Mouse (Mus musculus) hindbrain, embryonic 13.5 days (tissue): ENCODE data around the gene Dnajb14. TPM values are rescaled to one million over a fixed set of nuclear protein-coding genes. Genes with fewer than 3 reads are reported as not detected.
"Not testable (repeated sequence)": the region's sequence is repeated elsewhere in the genome, so short reads cannot be mapped to it uniquely, and the experiment has no call there.

Experiments
- ATAC-seq: fragments of 200-750 bp; cut with Nextera tagmentation; 2 replicates; pipeline ENCODE4 v1.8.0; 2017; ENCODE audit warnings: moderate TSS enrichment; ENCODE audit not compliant: low FRiP score
- H3K27ac ChIP-seq: fragments of 300-500 bp; sonication (generic); 2 replicates; pipeline ENCODE4 v1.5.1; 2015; ENCODE audit warnings: inconsistent platforms, mild to moderate bottlenecking, moderate library complexity
- H3K27me3 ChIP-seq: fragments of 300-500 bp; sonication (generic); 2 replicates; pipeline ENCODE4 v1.6.1; 2015; ENCODE audit warnings: mild to moderate bottlenecking, inconsistent platforms
- H3K36me3 ChIP-seq: fragments of 300-500 bp; sonication (generic); 2 replicates; pipeline ENCODE4 v1.6.1; 2015; ENCODE audit warnings: mild to moderate bottlenecking, inconsistent platforms
- H3K4me1 ChIP-seq: fragments of 300-500 bp; sonication (generic); replicated peaks from 2 replicates; pipeline ENCODE4 v1.6.1; 2015; ENCODE audit warnings: inconsistent platforms
- H3K4me2 ChIP-seq: fragments of 300-500 bp; sonication (generic); 2 replicates; pipeline ENCODE4 v1.6.1; 2015; ENCODE audit warnings: inconsistent platforms, mild to moderate bottlenecking, moderate library complexity
- H3K4me3 ChIP-seq: fragments of 300-500 bp; sonication (generic); 2 replicates; pipeline ENCODE4 v1.5.1; 2015; ENCODE audit warnings: mild to moderate bottlenecking, inconsistent platforms
- H3K9ac ChIP-seq: fragments of 300-500 bp; sonication (generic); 2 replicates; pipeline ENCODE4 v1.6.1; 2015; ENCODE audit warnings: mild to moderate bottlenecking, inconsistent platforms
- H3K9me3 ChIP-seq: fragments of 300-500 bp; sonication (generic); 2 replicates; pipeline ENCODE4 v1.6.1; 2016; ENCODE audit warnings: inconsistent platforms
- WGBS: fragments of 180-500 bp; shearing (Covaris S2); methylation state at CpG from one replicate; pipeline ENCODE4 v1.1.7; 2015; 5-methylcytosine and 5-hydroxymethylcytosine counted together
- polyA plus RNA-seq: library from polyadenylated mRNA; unstranded; fragments of >200 nt; fragmentation: Nextera tagmentation; extraction: Ambion mirVana; gene quantifications from 2 replicates; pipeline ENCODE4 v1.2.1, GENCODE M21; 2015

The Dnajb14 gene
- polyA plus RNA-seq, 1 experiment from 2014 or later, result 11.9 TPM

DNA sequence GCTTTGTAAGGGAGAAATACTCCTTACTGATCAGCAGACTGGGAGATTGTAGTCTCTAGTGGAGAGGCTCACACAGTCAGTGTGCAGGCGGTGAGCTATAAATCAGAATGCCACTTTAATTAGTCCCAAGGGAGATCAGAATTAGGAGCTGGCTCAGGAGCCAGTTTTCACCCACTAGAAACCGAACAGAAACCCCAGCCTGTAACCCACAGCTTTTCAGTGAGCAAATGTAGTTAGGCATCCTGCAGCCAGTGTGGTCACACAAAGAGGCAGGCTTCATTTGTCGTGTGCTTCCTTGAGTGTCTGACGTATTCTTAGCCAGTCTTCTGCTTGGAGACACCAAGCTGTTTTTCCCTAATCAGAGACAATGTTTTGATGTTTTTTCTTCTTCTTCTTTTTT lies 28.9 kb downstream of the Dnajb14 start:
- WGBS, result 85% methylated on average over 4 of the region's 4 CpGs
- no peak overlapping the region for H3K4me2 ChIP-seq
- H3K9ac ChIP-seq, result no peak overlapping the region
- no peaks in the 10 kb centered on the region for H3K4me1 ChIP-seq
- no peaks in the 10 kb centered on the region for H3K27me3 ChIP-seq
- no peaks in the 10 kb centered on the region for H3K9me3 ChIP-seq
- H3K27ac ChIP-seq, result no peak overlapping the region
- peaks cover 45% of the 10 kb centered on the region for H3K36me3 ChIP-seq
- no peak overlapping the region for H3K4me3 ChIP-seq
- ATAC-seq, result no peak

GRCm38 (mm10) chr3:137896867-137897266 lies 29.4 kb downstream of the Dnajb14 start:
- Histone ChIP-seq H3K4me2 (no peak overlapping the region), H3K9me3 (no peaks in the 10 kb centered on the region), H3K4me3 (no peak overlapping the region), H3K4me1 (no peaks in the 10 kb centered on the region), H3K27ac (no peak overlapping the region), H3K36me3 (peaks cover 45% of the 10 kb centered on the region), H3K27me3 (no peaks in the 10 kb centered on the region), H3K9ac (no peak overlapping the region)
- WGBS, result 96% methylated on average over 3 of the region's 3 CpGs
- ATAC-seq, result no peak

DNA sequence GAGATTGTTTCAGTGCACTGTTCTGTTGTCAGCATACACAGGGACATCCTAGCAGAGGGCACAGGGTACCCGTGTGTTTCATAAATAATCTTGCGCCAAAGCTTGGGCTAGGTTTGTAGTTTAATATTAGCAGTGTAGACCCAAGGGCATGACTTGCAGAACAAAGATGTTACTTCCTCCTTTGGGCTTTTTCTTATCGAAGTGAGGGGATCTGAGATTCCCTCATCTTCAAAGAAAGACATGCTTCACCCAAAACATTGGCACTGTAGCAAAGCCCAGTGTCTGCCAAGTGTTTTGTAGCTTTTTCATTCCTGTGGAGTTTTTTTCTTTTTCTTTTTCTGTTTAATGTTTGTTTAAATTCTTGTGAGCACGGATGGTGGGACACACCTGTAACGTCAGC lies 30.2 kb downstream of the Dnajb14 start:
- no peaks in the 10 kb centered on the region for H3K9me3 ChIP-seq
- 94% methylated on average over 5 of the region's 5 CpGs for WGBS

DNA sequence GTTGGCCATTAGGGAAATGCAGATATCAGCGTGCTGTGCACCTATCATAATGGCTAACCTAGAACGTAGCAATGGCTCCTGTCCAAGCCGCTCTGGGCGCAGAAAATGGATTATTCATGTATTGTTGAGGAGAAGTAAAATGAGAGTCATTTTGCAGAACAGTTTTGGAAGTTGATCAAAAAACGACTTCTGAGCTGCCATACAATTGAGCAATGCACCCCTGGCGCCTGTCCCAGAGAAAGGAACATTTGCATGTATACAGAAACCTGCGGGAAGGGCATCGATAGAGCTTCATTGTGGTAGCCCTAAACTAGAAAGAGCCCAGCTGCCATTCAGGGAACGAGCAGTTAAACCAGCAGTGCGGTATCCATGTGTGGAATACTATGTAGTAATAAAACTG lies 32.7 kb downstream of the Dnajb14 start:
- Histone ChIP-seq H3K27ac (no peak overlapping the region), H3K36me3 (peaks cover 42% of the 10 kb centered on the region), H3K4me1 (no peaks in the 10 kb centered on the region), H3K9me3 (no peaks in the 10 kb centered on the region), H3K4me3 (no peak overlapping the region), H3K4me2 (no peak overlapping the region), H3K27me3 (no peaks in the 10 kb centered on the region), H3K9ac (no peak overlapping the region)
- peak; percentile 49 for ATAC-seq
- WGBS, result 63% methylated on average over 10 of the region's 10 CpGs

More for the DNA sequence above, 30.2 kb downstream of the Dnajb14 start:
- no peak overlapping the region for H3K9ac ChIP-seq
- H3K36me3 ChIP-seq, result peaks cover 44% of the 10 kb centered on the region
- no peaks in the 10 kb centered on the region for H3K27me3 ChIP-seq
- no peak for ATAC-seq
- no peak overlapping the region for H3K27ac ChIP-seq
- no peaks in the 10 kb centered on the region for H3K4me1 ChIP-seq
- H3K4me3 ChIP-seq, result no peak overlapping the region
- no peak overlapping the region for H3K4me2 ChIP-seq

DNA sequence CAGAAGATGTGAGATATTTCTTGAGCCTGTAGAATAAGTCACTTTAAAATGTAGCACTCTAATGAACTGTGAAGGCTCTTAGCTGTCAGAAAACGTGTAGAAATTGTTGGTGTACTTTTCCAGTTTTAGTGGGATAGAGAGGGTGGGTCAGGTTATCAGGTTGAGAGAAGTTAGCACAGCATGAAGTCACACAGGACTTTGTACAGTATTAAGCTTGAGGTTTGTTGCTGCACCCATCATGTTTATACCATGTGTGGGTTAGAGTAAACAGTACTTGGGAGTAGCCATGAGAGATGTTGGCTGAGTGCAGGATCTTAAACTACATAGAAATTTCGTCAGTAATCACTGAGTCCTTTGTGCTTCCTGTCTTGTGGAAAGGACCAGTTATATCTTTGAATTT lies 45.6 kb downstream of the Dnajb14 start:
- Histone ChIP-seq H3K4me2 (no peak overlapping the region), H3K4me1 (peaks cover 11% of the 10 kb centered on the region), H3K4me3 (no peak overlapping the region), H3K27me3 (no peaks in the 10 kb centered on the region), H3K9ac (no peak overlapping the region), H3K36me3 (peaks cover 8% of the 10 kb centered on the region), H3K9me3 (no peaks in the 10 kb centered on the region), H3K27ac (no peak overlapping the region)
- 76% methylated on average over 2 of the region's 2 CpGs for WGBS
- no peak for ATAC-seq

DNA sequence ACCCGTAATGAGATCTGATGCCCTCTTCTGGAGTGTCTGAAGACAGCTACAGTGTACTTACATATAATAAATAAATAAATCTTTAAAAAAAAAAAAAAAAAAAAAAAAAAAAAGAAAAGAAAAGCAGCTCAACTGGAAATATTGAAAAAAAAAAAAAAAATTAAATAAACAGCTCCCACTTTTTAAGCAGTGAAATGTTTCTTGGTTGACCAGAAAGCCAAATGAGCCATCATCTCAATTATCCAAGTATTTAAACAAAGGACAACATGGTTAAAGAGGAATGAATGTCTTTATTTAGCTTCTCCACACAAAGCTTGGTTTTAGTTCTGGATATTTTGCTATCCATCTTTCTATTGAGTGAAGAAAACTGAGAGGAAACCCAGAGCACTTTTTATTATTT lies 47.1 kb downstream of the Dnajb14 start:
- not testable (repeated sequence) for H3K4me3 ChIP-seq, H3K27ac ChIP-seq, H3K4me2 ChIP-seq, H3K9ac ChIP-seq, H3K9me3 ChIP-seq, H3K36me3 ChIP-seq, H3K27me3 ChIP-seq, ATAC-seq
- H3K4me1 ChIP-seq, result peaks cover 19% of the 10 kb centered on the region
- no CpG with 5 or more reads among the region's 1 CpGs for WGBS

DNA sequence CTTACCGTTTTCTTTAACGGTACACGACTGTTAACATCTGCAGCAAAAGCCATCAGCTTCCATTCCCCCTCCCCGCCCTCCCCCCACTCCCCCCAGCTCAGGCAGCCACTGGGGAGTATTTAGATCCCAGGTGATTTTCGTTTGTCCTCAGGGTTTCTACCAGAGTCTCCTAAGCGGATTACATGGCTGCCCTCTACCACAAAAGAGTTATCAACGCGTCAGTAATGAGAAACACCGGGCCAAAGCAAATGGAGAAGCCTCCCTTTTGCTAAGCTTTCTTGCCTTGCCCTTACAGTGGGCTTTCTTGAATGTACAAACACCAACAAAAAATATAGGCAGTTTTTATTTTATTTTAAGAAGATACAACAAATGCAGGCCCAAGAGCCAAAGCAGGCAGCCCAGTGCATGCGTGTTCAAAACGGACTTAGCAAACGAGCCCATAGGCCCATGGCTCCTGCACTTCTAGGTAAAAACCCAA lies 50.3 kb downstream of the Dnajb14 start:
- WGBS, result 28% methylated on average over 12 of the region's 12 CpGs
- Histone ChIP-seq H3K27ac (peak overlapping the region; percentile 89), H3K36me3 (peaks cover 13% of the 10 kb centered on the region), H3K4me3 (peak overlapping the region; percentile 89), H3K9ac (peak overlapping the region; percentile 88), H3K27me3 (no peaks in the 10 kb centered on the region), H3K9me3 (no peaks in the 10 kb centered on the region), H3K4me1 (peaks cover 25% of the 10 kb centered on the region), H3K4me2 (peak overlapping the region; percentile 71)
- peak; percentile 76 for ATAC-seq

DNA sequence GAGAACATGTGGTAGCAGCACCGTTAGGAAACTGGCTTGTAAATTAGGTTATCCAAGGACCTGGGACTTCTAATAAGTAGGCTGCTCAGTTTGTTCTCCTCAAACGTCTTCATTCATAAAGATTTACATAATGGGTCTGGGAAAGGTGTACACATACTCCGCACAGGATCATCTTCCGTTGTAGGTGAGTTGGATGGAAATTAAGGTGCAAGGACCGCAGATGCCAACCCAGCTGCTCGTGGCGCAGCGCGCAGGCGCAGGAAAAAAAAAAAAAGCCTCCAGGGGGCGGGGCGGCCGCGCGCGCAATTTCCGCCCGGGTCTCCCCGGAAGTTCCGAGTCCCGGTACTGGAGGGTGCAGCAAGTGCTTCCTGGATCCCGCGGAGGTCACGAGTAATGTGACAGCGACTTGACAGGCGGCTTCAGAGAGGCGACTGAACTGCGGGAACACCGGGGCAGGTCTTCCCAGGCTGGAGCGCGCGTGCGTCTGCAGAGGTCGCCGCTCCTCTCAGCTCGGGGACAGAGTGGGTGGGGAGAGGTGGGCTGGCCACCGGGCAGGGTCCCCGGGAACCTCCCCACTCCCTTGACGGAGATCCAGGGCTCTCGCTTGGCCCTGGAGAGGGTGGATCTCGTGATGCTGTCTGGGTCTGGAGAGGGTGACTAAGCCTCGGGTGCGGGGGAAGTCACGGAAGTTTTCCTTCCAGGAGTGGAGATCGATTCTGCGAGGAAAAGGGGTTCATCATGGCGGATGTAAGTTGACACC lies 50.9 kb downstream of the Dnajb14 start, which contains the start of gene Lamtor3:
Lamtor3 (plus strand) TSS at position 335 of the 760 bp plus-strand sequence.
- no peaks in the 10 kb centered on the region for H3K27me3 ChIP-seq
- H3K27ac ChIP-seq, result peak within 1 kb of the TSS; percentile 89
- peaks cover 13% of the 10 kb centered on the region for H3K36me3 ChIP-seq
- ATAC-seq, result peak; percentile 95
- H3K4me1 ChIP-seq, result peaks cover 25% of the 10 kb centered on the region
- peak within 1 kb of the TSS; percentile 88 for H3K9ac ChIP-seq
- no peaks in the 10 kb centered on the region for H3K9me3 ChIP-seq
- under 1% methylated on average over 47 of the region's 47 CpGs for WGBS
- peak within 1 kb of the TSS; percentile 89 for H3K4me3 ChIP-seq
- peak within 1 kb of the TSS; percentile 71 for H3K4me2 ChIP-seq

DNA sequence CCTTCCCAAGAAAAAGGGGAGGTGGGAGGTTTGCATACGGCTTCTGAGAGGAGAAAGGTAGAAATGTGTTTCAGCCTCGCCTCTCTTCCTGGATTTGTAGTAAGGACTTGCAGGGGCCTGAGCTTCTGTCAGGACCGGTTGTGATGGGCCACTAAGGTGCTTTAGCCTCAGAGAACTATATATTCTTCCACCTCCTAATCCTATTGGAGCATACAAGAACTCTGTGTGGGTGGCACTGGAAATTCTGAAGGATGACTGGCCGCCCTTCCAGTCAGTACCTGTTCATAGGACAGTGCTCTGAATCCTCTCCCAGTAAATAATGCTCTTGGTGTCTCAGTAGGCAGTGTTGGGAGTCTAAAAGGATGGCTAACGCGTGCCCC lies 51.4 kb downstream of the Dnajb14 start:
- 18% methylated on average over 6 of the region's 6 CpGs for WGBS
- peak; percentile 26 for ATAC-seq
- H3K36me3 ChIP-seq, result peaks cover 18% of the 10 kb centered on the region

DNA sequence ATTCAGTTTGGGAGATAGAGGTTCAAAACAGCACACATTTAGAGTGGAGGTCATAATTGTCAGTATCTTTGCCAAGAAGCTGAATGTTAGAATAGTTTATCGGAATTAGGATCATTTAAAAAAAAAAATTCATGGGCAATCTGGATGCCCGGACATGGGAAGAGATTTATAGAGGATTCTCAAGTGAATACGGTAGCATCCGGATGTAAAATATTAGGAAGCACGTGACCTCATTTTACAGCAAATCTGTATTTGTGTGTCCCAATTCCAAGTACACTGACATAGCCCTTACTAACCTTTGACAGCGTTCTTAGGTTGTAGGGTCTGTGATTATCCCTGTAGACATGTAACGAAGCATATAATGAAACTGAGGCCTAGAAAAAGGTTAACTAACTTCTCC lies 51.9 kb downstream of the Dnajb14 start:
- Histone ChIP-seq H3K27ac (no peak overlapping the region), H3K9me3 (no peaks in the 10 kb centered on the region), H3K9ac (peak overlapping the region; percentile 88), H3K4me2 (peak overlapping the region; percentile 71), H3K36me3 (peaks cover 22% of the 10 kb centered on the region), H3K4me1 (peaks cover 25% of the 10 kb centered on the region), H3K27me3 (no peaks in the 10 kb centered on the region), H3K4me3 (peak overlapping the region; percentile 89)
- no peak for ATAC-seq
- 93% methylated on average over 7 of the region's 7 CpGs for WGBS

More for the DNA sequence above, 51.4 kb downstream of the Dnajb14 start:
- H3K9ac ChIP-seq, result peak overlapping the region; percentile 88
- H3K4me2 ChIP-seq, result peak overlapping the region; percentile 71
- H3K9me3 ChIP-seq, result no peaks in the 10 kb centered on the region
- peak overlapping the region; percentile 89 for H3K27ac ChIP-seq
- H3K27me3 ChIP-seq, result no peaks in the 10 kb centered on the region
- H3K4me3 ChIP-seq, result peak overlapping the region; percentile 89
- H3K4me1 ChIP-seq, result peaks cover 25% of the 10 kb centered on the region

GRCm38 (mm10) chr3:137920594-137920993 lies 53.1 kb downstream of the Dnajb14 start:
- ATAC-seq, result no peak
- 95% methylated on average over 4 of the region's 4 CpGs for WGBS

GRCm38 (mm10) chr3:137927010-137927409 lies 59.5 kb downstream of the Dnajb14 start:
- H3K4me1 ChIP-seq, result 0 out of 2 replicates have a peak, but pooled peaks cover 2% of the 10 kb centered on the region
- ATAC-seq, result no peak
- peaks cover 69% of the 10 kb centered on the region for H3K36me3 ChIP-seq
- H3K27me3 ChIP-seq, result no peaks in the 10 kb centered on the region
- no peak overlapping the region for H3K4me2 ChIP-seq
- H3K27ac ChIP-seq, result no peak overlapping the region
- WGBS, result 96% methylated on average over 4 of the region's 4 CpGs
- H3K4me3 ChIP-seq, result no peak overlapping the region
- no peaks in the 10 kb centered on the region for H3K9me3 ChIP-seq
- no peak overlapping the region for H3K9ac ChIP-seq

More at GRCm38 (mm10) chr3:137920594-137920993, 53.1 kb downstream of the Dnajb14 start:
- Histone ChIP-seq H3K4me2 (no peak overlapping the region), H3K4me1 (peaks cover 25% of the 10 kb centered on the region), H3K27me3 (no peaks in the 10 kb centered on the region), H3K36me3 (peaks cover 30% of the 10 kb centered on the region), H3K9ac (no peak overlapping the region), H3K4me3 (no peak overlapping the region), H3K9me3 (no peaks in the 10 kb centered on the region), H3K27ac (no peak overlapping the region)

DNA sequence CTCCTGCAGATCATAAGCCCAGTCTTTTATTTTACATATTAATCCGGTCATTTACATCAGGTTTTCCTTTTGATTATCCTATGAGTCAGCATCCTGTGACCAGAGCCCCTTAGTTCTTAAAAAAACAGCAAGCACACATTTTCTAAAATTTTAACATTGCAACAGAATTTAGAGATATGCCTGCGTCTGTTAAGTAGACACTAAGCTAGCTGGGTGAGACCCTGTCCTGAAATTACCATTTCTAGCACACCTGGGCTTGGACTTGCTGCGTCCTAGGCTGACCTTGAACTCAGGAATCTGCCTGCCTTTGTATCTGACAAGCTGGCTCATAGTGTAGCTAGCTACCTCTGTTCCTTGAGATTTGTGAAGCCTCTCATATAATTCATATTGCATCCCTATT lies 62.5 kb downstream of the Dnajb14 start:
- Histone ChIP-seq H3K4me1 (no peaks in the 10 kb centered on the region), H3K4me2 (no peak overlapping the region), H3K27me3 (no peaks in the 10 kb centered on the region), H3K36me3 (peaks cover 53% of the 10 kb centered on the region), H3K27ac (no peak overlapping the region), H3K9me3 (no peaks in the 10 kb centered on the region), H3K9ac (no peak overlapping the region), H3K4me3 (no peak overlapping the region)
- no peak for ATAC-seq
- WGBS, result 96% methylated on average over 3 of the region's 3 CpGs
